Mouse (Mus musculus) heart, postnatal 0 days (tissue): ENCODE results near the gene Fam241b. TPM values are rescaled to one million over a fixed set of nuclear protein-coding genes. Genes with fewer than 3 reads are reported as not detected.

ENCODE experiments used
- ATAC-seq: fragments of 200-750 bp; cut with Nextera tagmentation; 2 replicates; pipeline ENCODE4 v1.8.0; 2017; ENCODE audit warnings: low read depth, moderate number of reproducible peaks, moderate library complexity; ENCODE audit not compliant: insufficient read depth
- DNase-seq: peaks from one replicate; pipeline ENCODE4 v3.0.0-alpha.2; 2016; ENCODE audit warnings: low spot score
- H3K27ac ChIP-seq: fragments of 300-500 bp; sonication (generic); 2 replicates; pipeline ENCODE4 v1.5.1; 2014; ENCODE audit warnings: low read depth, mild to moderate bottlenecking
- H3K27me3 ChIP-seq: fragments of 300-500 bp; sonication (generic); 2 replicates; pipeline ENCODE4 v1.6.1; 2014; ENCODE audit warnings: low read length, mixed read lengths; ENCODE audit not compliant: control insufficient read depth, insufficient read depth
- H3K36me3 ChIP-seq: fragments of 300-500 bp; sonication (generic); replicated peaks from 2 replicates; pipeline ENCODE4 v1.6.1; 2014; ENCODE audit warnings: low read length, mixed read lengths; ENCODE audit not compliant: control insufficient read depth, insufficient read depth
- H3K4me1 ChIP-seq: fragments of 300-500 bp; sonication (generic); 2 replicates; pipeline ENCODE4 v1.6.1; 2014; ENCODE audit warnings: antibody characterized with exemption; ENCODE audit not compliant: control insufficient read depth, insufficient read depth
- H3K4me2 ChIP-seq: fragments of 300-500 bp; sonication (generic); 2 replicates; pipeline ENCODE4 v1.6.1; 2014; ENCODE audit warnings: low read depth, mild to moderate bottlenecking, low read length, moderate library complexity
- H3K4me3 ChIP-seq: fragments of 300-500 bp; sonication (generic); 2 replicates; pipeline ENCODE4 v1.5.1; 2014; ENCODE audit warnings: low read depth, low read length
- H3K9ac ChIP-seq: fragments of 300-500 bp; sonication (generic); replicated peaks from 2 replicates; pipeline ENCODE4 v1.6.1; 2014; ENCODE audit warnings: low read depth, low read length, mixed read lengths
- H3K9me3 ChIP-seq: fragments of 300-500 bp; sonication (generic); replicated peaks from 2 replicates; pipeline ENCODE4 v1.6.1; 2016; ENCODE audit warnings: low read length; ENCODE audit not compliant: control insufficient read depth
- CTCF ChIP-seq: IDR thresholded peaks from 2 replicates; pipeline ENCODE4 v1.5.1; 2016; ENCODE audit warnings: antibody characterized with exemption, control low read depth, low read depth
- EP300 ChIP-seq: IDR thresholded peaks from 2 replicates; pipeline ENCODE4 v1.6.1; 2016; ENCODE audit warnings: antibody characterized with exemption, low read depth
- WGBS: fragments of 180-500 bp; shearing (Covaris S2); extraction: QIAGEN DNeasy Blood & Tissue Kit; methylation state at CpG from one replicate; pipeline ENCODE4 v1.1.7; 2014; 5-methylcytosine and 5-hydroxymethylcytosine counted together
- polyA plus RNA-seq: library from polyadenylated mRNA; unstranded; fragments of >200 nt; fragmentation: Nextera tagmentation; extraction: Ambion mirVana; gene quantifications from 2 replicates; pipeline ENCODE4 v1.2.1, GENCODE M21; 2015
- total RNA-seq: library from RNA; depleted of rRNA; stranded (reverse); fragments of >200 nt; gene quantifications from 2 replicates; pipeline ENCODE4 v1.2.3, GENCODE M21; 2014; ENCODE audit warnings: low replicate concordance

Fam241b gene
- total and polyA plus RNA-seq, 2 experiments from 2014 or later = 2.3 TPM; not detected in 1

GRCm38 (mm10) chr10:62145957-62146356 is 2.2 kb upstream of the Fam241b start:
- Histone ChIP-seq H3K4me2 (no peak overlapping the region), H3K9me3 (no peaks in the 10 kb centered on the region), H3K4me1 (no peaks in the 10 kb centered on the region), H3K4me3 (no peak overlapping the region), H3K27ac (no peak overlapping the region), H3K27me3 (0 out of 2 replicates have a peak, but pooled peaks cover 3% of the 10 kb centered on the region), H3K36me3 (no peaks in the 10 kb centered on the region), H3K9ac (no peak overlapping the region)
- DNase-seq (no peak), ATAC-seq (no peak)
- no peak for TF ChIP-seq EP300
- WGBS = 69% methylated on average over 5 of the region's 5 CpGs

- ATAC-seq = no peak
- H3K9me3 ChIP-seq = no peaks in the 10 kb centered on the region
- no peak overlapping the region for H3K4me2 ChIP-seq
- H3K36me3 ChIP-seq = no peaks in the 10 kb centered on the region
- DNase-seq = no peak
- H3K27me3 ChIP-seq = peaks cover 53% of the 10 kb centered on the region
- no peak overlapping the region for H3K9ac ChIP-seq
- H3K4me1 ChIP-seq = no peaks in the 10 kb centered on the region
- no peak overlapping the region for H3K4me3 ChIP-seq
- 17% methylated on average over 3 of the region's 3 CpGs for WGBS
- no peak overlapping the region for H3K27ac ChIP-seq
- no peak for TF ChIP-seq CTCF
- no peak for TF ChIP-seq EP300
These were observed 5.7 kb downstream of the Fam241b start for GRCm38 (mm10) chr10:62138040-62138439.

- Histone ChIP-seq H3K27ac (no peak overlapping the region), H3K9ac (no peak overlapping the region), H3K4me2 (no peak overlapping the region), H3K27me3 (peaks cover 62% of the 10 kb centered on the region), H3K9me3 (no peaks in the 10 kb centered on the region), H3K4me3 (no peak overlapping the region), H3K4me1 (no peaks in the 10 kb centered on the region), H3K36me3 (no peaks in the 10 kb centered on the region)
- WGBS = 16% methylated on average over 4 of the region's 4 CpGs
- ATAC-seq (no peak), DNase-seq (no peak)
- TF ChIP-seq EP300 (no peak), CTCF (no peak)
These were observed 6.6 kb downstream of the Fam241b start for GRCm38 (mm10) chr10:62137150-62137549.

- no peak overlapping the region for H3K4me3 ChIP-seq
- H3K9me3 ChIP-seq = no peaks in the 10 kb centered on the region
- H3K27ac ChIP-seq = no peak overlapping the region
- 5% methylated on average over 7 of the region's 8 CpGs for WGBS
- H3K27me3 ChIP-seq = peaks cover 75% of the 10 kb centered on the region
- no peak overlapping the region for H3K4me2 ChIP-seq
- no peak overlapping the region for H3K9ac ChIP-seq
- ATAC-seq = no peak
- H3K4me1 ChIP-seq = no peaks in the 10 kb centered on the region
- TF ChIP-seq CTCF = no peak
- no peak for TF ChIP-seq EP300
- H3K36me3 ChIP-seq = no peaks in the 10 kb centered on the region
- no peak for DNase-seq
These were observed 7.8 kb downstream of the Fam241b start for GRCm38 (mm10) chr10:62135696-62136470.

- H3K27ac ChIP-seq = no peak within 1 kb of the TSS
- H3K9ac ChIP-seq = no peak within 1 kb of the TSS
- peak within 1 kb of the TSS; percentile 39 for H3K4me2 ChIP-seq
- peaks cover 98% of the 10 kb centered on the region for H3K27me3 ChIP-seq
- ATAC-seq (no peak), DNase-seq (no peak)
- no peaks in the 10 kb centered on the region for H3K4me1 ChIP-seq
- no peak for TF ChIP-seq CTCF
- TF ChIP-seq EP300 = no peak
- 1% methylated on average over 29 of the region's 29 CpGs for WGBS
- H3K4me3 ChIP-seq = peak within 1 kb of the TSS; percentile 25
- no peaks in the 10 kb centered on the region for H3K9me3 ChIP-seq
- no peaks in the 10 kb centered on the region for H3K36me3 ChIP-seq
These were observed 10.9 kb downstream of the Fam241b start, which contains the start of gene Neurog3 for GRCm38 (mm10) chr10:62132691-62133281. Neurog3 (plus strand) TSS chr10:62133090.
